Mouse (Mus musculus): ENCODE measurements around the gene Zdhhc14. TPM values are rescaled to one million over a fixed set of nuclear protein-coding genes. Genes with fewer than 3 reads are reported as not detected.

Gene Zdhhc14
- polyA plus RNA-seq, 1 experiment from 2014 or later: 9.2 TPM

GRCm38 (mm10) chr17:5756065-5756464 lies 263.7 kb downstream of the Zdhhc14 start:
- H3K36me3 ChIP-seq (ENCODE audit: control insufficient read depth, insufficient read depth, low read length): no peaks in the 10 kb centered on the region
- no peak overlapping the region for H3K4me2 ChIP-seq (ENCODE audit: low read length)
- WGBS: 71% methylated on average over 5 of the region's 5 CpGs
- no peak overlapping the region for H3K9ac ChIP-seq (replicated peaks; ENCODE audit: low read length)
- ATAC-seq (ENCODE audit: low FRiP score, low TSS enrichment): no peak
- no peak for DNase-seq
- no peaks in the 10 kb centered on the region for H3K27me3 ChIP-seq (ENCODE audit: control insufficient read depth, insufficient read depth, low read length)
- no peak overlapping the region for H3K4me3 ChIP-seq (replicated peaks; ENCODE audit: low read depth, low read length)
- H3K27ac ChIP-seq (replicated peaks; ENCODE audit: low read depth, low read length): no peak overlapping the region
- H3K9me3 ChIP-seq (ENCODE audit: control insufficient read depth, low read length): no peaks in the 10 kb centered on the region
- H3K4me1 ChIP-seq (ENCODE audit: control insufficient read depth, insufficient read depth, low read length): peaks cover 3% of the 10 kb centered on the region; the same call in 1 of the 2 replicates

- Histone ChIP-seq H3K4me2 (ENCODE audit: low read length) (no peak overlapping the region), H3K27me3 (ENCODE audit: control insufficient read depth, insufficient read depth, low read length) (no peaks in the 10 kb centered on the region), H3K4me1 (ENCODE audit: control insufficient read depth, insufficient read depth, low read length) (peaks cover 3% of the 10 kb centered on the region; the same call in 1 of the 2 replicates), H3K36me3 (ENCODE audit: control insufficient read depth, insufficient read depth, low read length) (no peaks in the 10 kb centered on the region), H3K9ac (replicated peaks; ENCODE audit: low read length) (no peak overlapping the region), H3K9me3 (ENCODE audit: control insufficient read depth, low read length) (no peaks in the 10 kb centered on the region), H3K27ac (replicated peaks; ENCODE audit: low read depth, low read length) (no peak overlapping the region), H3K4me3 (replicated peaks; ENCODE audit: low read depth, low read length) (no peak overlapping the region)
- no peak for DNase-seq
- WGBS: 90% methylated on average over 15 of the region's 15 CpGs
- no peak for ATAC-seq (ENCODE audit: low FRiP score, low TSS enrichment)
Observed at GRCm38 (mm10) chr17:5756855-5757254, 264.5 kb downstream of the Zdhhc14 start.

GRCm38 (mm10) chr17:5763768-5764167 lies 271.4 kb downstream of the Zdhhc14 start:
- Histone ChIP-seq H3K27me3 (ENCODE audit: control insufficient read depth, insufficient read depth, low read length) (no peaks in the 10 kb centered on the region), H3K27ac (replicated peaks; ENCODE audit: low read depth, low read length) (no peak overlapping the region), H3K4me2 (ENCODE audit: low read length) (no peak overlapping the region), H3K36me3 (ENCODE audit: control insufficient read depth, insufficient read depth, low read length) (no peaks in the 10 kb centered on the region), H3K9ac (replicated peaks; ENCODE audit: low read length) (no peak overlapping the region), H3K9me3 (ENCODE audit: control insufficient read depth, low read length) (no peaks in the 10 kb centered on the region), H3K4me1 (ENCODE audit: control insufficient read depth, insufficient read depth, low read length) (no peaks in the 10 kb centered on the region), H3K4me3 (replicated peaks; ENCODE audit: low read depth, low read length) (no peak overlapping the region)
- DNase-seq (no peak), ATAC-seq (ENCODE audit: low FRiP score, low TSS enrichment) (no peak)
- WGBS: 87% methylated on average over 5 of the region's 5 CpGs

- Histone ChIP-seq H3K4me1 (ENCODE audit: control insufficient read depth, insufficient read depth, low read length) (no peaks in the 10 kb centered on the region), H3K4me3 (replicated peaks; ENCODE audit: low read depth, low read length) (no peak overlapping the region), H3K27me3 (ENCODE audit: control insufficient read depth, insufficient read depth, low read length) (no peaks in the 10 kb centered on the region), H3K4me2 (ENCODE audit: low read length) (no peak overlapping the region), H3K9me3 (ENCODE audit: control insufficient read depth, low read length) (no peaks in the 10 kb centered on the region), H3K27ac (replicated peaks; ENCODE audit: low read depth, low read length) (no peak overlapping the region), H3K36me3 (ENCODE audit: control insufficient read depth, insufficient read depth, low read length) (no peaks in the 10 kb centered on the region), H3K9ac (replicated peaks; ENCODE audit: low read length) (no peak overlapping the region)
- ATAC-seq (ENCODE audit: low FRiP score, low TSS enrichment) (no peak), DNase-seq (no peak)
- WGBS: 64% methylated on average over 5 of the region's 5 CpGs
Observed at GRCm38 (mm10) chr17:5764270-5764669, 271.9 kb downstream of the Zdhhc14 start.

GRCm38 (mm10) chr17:5765746-5766145 lies 273.4 kb downstream of the Zdhhc14 start:
- ATAC-seq (ENCODE audit: low FRiP score, low TSS enrichment) (no peak), DNase-seq (no peak)
- Histone ChIP-seq H3K4me1 (ENCODE audit: control insufficient read depth, insufficient read depth, low read length) (peaks cover 4% of the 10 kb centered on the region; the same call in 1 of the 2 replicates), H3K4me3 (replicated peaks; ENCODE audit: low read depth, low read length) (no peak overlapping the region), H3K9me3 (ENCODE audit: control insufficient read depth, low read length) (no peaks in the 10 kb centered on the region), H3K4me2 (ENCODE audit: low read length) (no peak overlapping the region), H3K27ac (replicated peaks; ENCODE audit: low read depth, low read length) (no peak overlapping the region), H3K9ac (replicated peaks; ENCODE audit: low read length) (no peak overlapping the region), H3K27me3 (ENCODE audit: control insufficient read depth, insufficient read depth, low read length) (no peaks in the 10 kb centered on the region), H3K36me3 (ENCODE audit: control insufficient read depth, insufficient read depth, low read length) (no peaks in the 10 kb centered on the region)
- whole genome bisulfite sequencing: 80% methylated on average over 4 of the region's 4 CpGs

- peaks cover 4% of the 10 kb centered on the region; the same call in 1 of the 2 replicates for H3K4me1 ChIP-seq (ENCODE audit: control insufficient read depth, insufficient read depth, low read length)
- no peak overlapping the region for H3K27ac ChIP-seq (replicated peaks; ENCODE audit: low read depth, low read length)
- no peak for DNase-seq
- no peaks in the 10 kb centered on the region for H3K9me3 ChIP-seq (ENCODE audit: control insufficient read depth, low read length)
- no peak overlapping the region for H3K9ac ChIP-seq (replicated peaks; ENCODE audit: low read length)
- H3K36me3 ChIP-seq (ENCODE audit: control insufficient read depth, insufficient read depth, low read length): no peaks in the 10 kb centered on the region
- WGBS: 56% methylated on average over 6 of the region's 6 CpGs
- ATAC-seq (ENCODE audit: low FRiP score, low TSS enrichment): no peak
- no peak overlapping the region for H3K4me2 ChIP-seq (ENCODE audit: low read length)
- H3K4me3 ChIP-seq (replicated peaks; ENCODE audit: low read depth, low read length): no peak overlapping the region
- no peaks in the 10 kb centered on the region for H3K27me3 ChIP-seq (ENCODE audit: control insufficient read depth, insufficient read depth, low read length)
Observed at GRCm38 (mm10) chr17:5768164-5768705, 275.9 kb downstream of the Zdhhc14 start.

- Histone ChIP-seq H3K9ac (replicated peaks; ENCODE audit: low read length) (no peak overlapping the region), H3K4me3 (replicated peaks; ENCODE audit: low read depth, low read length) (no peak overlapping the region), H3K9me3 (ENCODE audit: control insufficient read depth, low read length) (no peaks in the 10 kb centered on the region), H3K27me3 (ENCODE audit: control insufficient read depth, insufficient read depth, low read length) (no peaks in the 10 kb centered on the region), H3K4me1 (ENCODE audit: control insufficient read depth, insufficient read depth, low read length) (peaks cover 4% of the 10 kb centered on the region; the same call in 1 of the 2 replicates), H3K27ac (replicated peaks; ENCODE audit: low read depth, low read length) (no peak overlapping the region), H3K4me2 (ENCODE audit: low read length) (no peak overlapping the region), H3K36me3 (ENCODE audit: control insufficient read depth, insufficient read depth, low read length) (no peaks in the 10 kb centered on the region)
- ATAC-seq (ENCODE audit: low FRiP score, low TSS enrichment) (no peak), DNase-seq (no peak)
- whole genome bisulfite sequencing: 88% methylated on average over 9 of the region's 9 CpGs
Observed at GRCm38 (mm10) chr17:5768810-5769520, 276.6 kb downstream of the Zdhhc14 start.

GRCm38 (mm10) chr17:5769776-5770175 lies 277.4 kb downstream of the Zdhhc14 start:
- peaks cover 4% of the 10 kb centered on the region; the same call in 1 of the 2 replicates for H3K4me1 ChIP-seq (ENCODE audit: control insufficient read depth, insufficient read depth, low read length)
- H3K27ac ChIP-seq (replicated peaks; ENCODE audit: low read depth, low read length): peak overlapping the region; percentile 41; the same call in 1 of the 2 replicates
- no peaks in the 10 kb centered on the region for H3K27me3 ChIP-seq (ENCODE audit: control insufficient read depth, insufficient read depth, low read length)
- DNase-seq (peak; percentile 52), ATAC-seq (ENCODE audit: low FRiP score, low TSS enrichment) (no peak)
- 51% methylated on average over 7 of the region's 7 CpGs for WGBS
- peak overlapping the region; percentile 15; the same call in 1 of the 2 replicates for H3K4me3 ChIP-seq (replicated peaks; ENCODE audit: low read depth, low read length)
- H3K36me3 ChIP-seq (ENCODE audit: control insufficient read depth, insufficient read depth, low read length): no peaks in the 10 kb centered on the region
- H3K9me3 ChIP-seq (ENCODE audit: control insufficient read depth, low read length): no peaks in the 10 kb centered on the region
- H3K9ac ChIP-seq (replicated peaks; ENCODE audit: low read length): no peak overlapping the region; the same call in 1 of the 2 replicates
- H3K4me2 ChIP-seq (ENCODE audit: low read length): peak overlapping the region; percentile 53

All from midbrain, embryonic 14.5 days (tissue).